In the genomic region with DNA sequence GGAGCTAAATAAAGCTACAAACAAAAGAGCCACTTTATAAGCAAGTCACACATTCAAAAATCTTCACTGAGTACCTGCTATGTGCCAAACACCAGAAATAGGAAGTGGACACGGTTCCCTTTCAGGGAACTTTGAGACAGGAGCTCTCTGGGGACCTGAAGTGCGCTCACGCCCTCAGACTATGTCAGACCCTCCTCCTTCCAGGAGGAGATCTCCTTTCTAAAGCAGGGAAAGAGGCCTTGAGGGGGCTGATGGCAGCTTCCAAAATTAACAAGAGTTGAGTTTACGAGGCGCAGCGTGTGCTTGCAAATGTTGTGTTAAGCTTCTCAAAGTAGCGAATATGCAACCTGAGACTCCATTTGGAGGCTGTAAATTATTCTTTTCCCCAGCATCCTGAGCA, we compare ENCODE assay signal across 9 mouse cellular contexts.
"Had no signal": no experiment of that assay in that cellular context is flagged by ENCODE, and none has a peak within 500 bp of the region (broad histone marks: within the 10 kb centered on the region; RNA-seq: fewer than 3 reads in every experiment).

No protein-coding gene starts in this region.

- H3K9me3 ChIP-seq: midbrain, embryonic 12.5 days; stomach, embryonic 15.5 days had no signal

- H3K4me2 ChIP-seq: midbrain, embryonic 12.5 days; stomach, embryonic 15.5 days had no signal

- H3K9ac ChIP-seq: liver, embryonic 14.5 days; midbrain, embryonic 12.5 days; stomach, embryonic 15.5 days had no signal

- H3K36me3 ChIP-seq: midbrain, embryonic 12.5 days; stomach, embryonic 15.5 days had no signal

- ATAC-seq: intestine, embryonic 16.5 days had no signal

- H3K4me1 ChIP-seq: midbrain, embryonic 12.5 days; stomach, embryonic 15.5 days had no signal

- H3K4me3 ChIP-seq: midbrain, embryonic 12.5 days; stomach, embryonic 15.5 days had no signal

- H3K27ac ChIP-seq: liver, embryonic 14.5 days; midbrain, embryonic 12.5 days; stomach, embryonic 15.5 days had no signal

- DNase-seq: kidney, adult 2 months; kidney, postnatal 36 days; lung, adult 18-20 months; thymus, adult 2 months; thymus, postnatal 36 days had no signal

- H3K27me3 ChIP-seq: midbrain, embryonic 12.5 days; stomach, embryonic 15.5 days had no signal
